In genomic region chr5:32459251-32459881, GRCm38 (mm10) we compare ENCODE assay signal across 8 mouse cellular contexts. TPM values are rescaled to one million over a fixed set of nuclear protein-coding genes. Genes with fewer than 3 reads are reported as not detected.
A peak's percentile ranks its signal among the peaks of the same experiment; 100 is the strongest.
DNase-seq lines count a peak whose midpoint lies in the region; ATAC-seq and TF ChIP-seq lines count a peak whose summit lies in the region.

No protein-coding gene starts in this region.

- no peaks in the 10 kb centered on the region for H3K27me3 ChIP-seq in heart, embryonic 12.5 days (replicated peaks)
- no peaks in the 10 kb centered on the region for H3K27me3 ChIP-seq in thymus, adult 2 months (ENCODE audit: control insufficient read depth, insufficient read depth, low read length)
- no peaks in the 10 kb centered on the region for H3K27me3 ChIP-seq in embryonic facial prominence, embryonic 15.5 days
- no peaks in the 10 kb centered on the region for H3K27me3 ChIP-seq in intestine, embryonic 14.5 days (replicated peaks; ENCODE audit: control insufficient read depth, insufficient read depth, low read length)
- H3K27me3 ChIP-seq in midbrain, embryonic 11.5 days (ENCODE audit: control insufficient read depth, insufficient read depth, low read length): no peaks in the 10 kb centered on the region

- peak overlapping the region; percentile 19 for H3K4me2 ChIP-seq in heart, embryonic 12.5 days
- H3K4me2 ChIP-seq in embryonic facial prominence, embryonic 15.5 days (replicated peaks): peak overlapping the region; percentile 54; the same call in 1 of the 2 replicates
- peak overlapping the region; percentile 58 for H3K4me2 ChIP-seq in intestine, embryonic 14.5 days (ENCODE audit: low read length)
- peak overlapping the region; percentile 65 for H3K4me2 ChIP-seq in midbrain, embryonic 11.5 days

- peak overlapping the region; percentile 94 for H3K4me3 ChIP-seq in heart, embryonic 12.5 days
- H3K4me3 ChIP-seq in thymus, adult 2 months (ENCODE audit: control insufficient read depth, insufficient read depth, low read length): peak overlapping the region; percentile 92
- peak overlapping the region; percentile 59 for H3K4me3 ChIP-seq in embryonic facial prominence, embryonic 15.5 days (replicated peaks)
- H3K4me3 ChIP-seq in intestine, embryonic 14.5 days (ENCODE audit: low read depth, low read length): peak overlapping the region; percentile 95
- H3K4me3 ChIP-seq in midbrain, embryonic 11.5 days (ENCODE audit: low read depth, low read length): peak overlapping the region; percentile 91

- peaks cover 17% of the 10 kb centered on the region for H3K4me1 ChIP-seq in heart, embryonic 12.5 days (replicated peaks)
- 0 out of 2 replicates have a peak, but pooled peaks cover 2% of the 10 kb centered on the region for H3K4me1 ChIP-seq in thymus, adult 2 months (replicated peaks; ENCODE audit: control insufficient read depth, insufficient read depth, low read length)
- H3K4me1 ChIP-seq in embryonic facial prominence, embryonic 15.5 days: peaks cover 9% of the 10 kb centered on the region; the same call in 1 of the 2 replicates
- H3K4me1 ChIP-seq in intestine, embryonic 14.5 days (replicated peaks; ENCODE audit: control insufficient read depth, insufficient read depth, low read length): peaks cover 11% of the 10 kb centered on the region; the same call in 1 of the 2 replicates
- peaks cover 5% of the 10 kb centered on the region for H3K4me1 ChIP-seq in midbrain, embryonic 11.5 days (ENCODE audit: control insufficient read depth, insufficient read depth, low read length)

- peak overlapping the region; percentile 100 for H3K9ac ChIP-seq in heart, embryonic 12.5 days
- H3K9ac ChIP-seq in embryonic facial prominence, embryonic 15.5 days: peak overlapping the region; percentile 96
- H3K9ac ChIP-seq in intestine, embryonic 14.5 days (ENCODE audit: low read length): peak overlapping the region; percentile 99
- H3K9ac ChIP-seq in midbrain, embryonic 11.5 days (ENCODE audit: low read length): peak overlapping the region; percentile 98

- H3K36me3 ChIP-seq in heart, embryonic 12.5 days: no peaks in the 10 kb centered on the region
- no peaks in the 10 kb centered on the region for H3K36me3 ChIP-seq in thymus, adult 2 months (ENCODE audit: control insufficient read depth, insufficient read depth, low read length)
- H3K36me3 ChIP-seq in embryonic facial prominence, embryonic 15.5 days: no peaks in the 10 kb centered on the region
- H3K36me3 ChIP-seq in intestine, embryonic 14.5 days (ENCODE audit: control insufficient read depth, insufficient read depth, low read length): no peaks in the 10 kb centered on the region
- no peaks in the 10 kb centered on the region for H3K36me3 ChIP-seq in midbrain, embryonic 11.5 days (ENCODE audit: control insufficient read depth, insufficient read depth, low read length)

- no peak for TF ChIP-seq POLR2A in thymus, adult 2 months (IDR thresholded peaks at IDR 0.05; ENCODE audit: control insufficient read depth, extremely low read depth, insufficient read depth, low read length, poor library complexity)

- peak; percentile 73 for ATAC-seq in heart, embryonic 12.5 days (ENCODE audit: insufficient number of reproducible peaks, low FRiP score)
- peak; percentile 62 for ATAC-seq in embryonic facial prominence, embryonic 15.5 days (ENCODE audit: insufficient number of reproducible peaks, low FRiP score, low TSS enrichment, low read depth)
- ATAC-seq in intestine, embryonic 14.5 days (replicated peaks; ENCODE audit: low FRiP score, low TSS enrichment, low read depth): peak; percentile 80
- ATAC-seq in midbrain, embryonic 11.5 days (ENCODE audit: low FRiP score): peak; percentile 88

- DNase-seq in heart, postnatal 25 days (ENCODE audit: low spot score): no peak
- peak; percentile 75 for DNase-seq in thymus, adult 2 months
- no peak for DNase-seq in thymus, postnatal 14 days
- peak; percentile 94 for DNase-seq in intestine, embryonic 14.5 days (ENCODE audit: low spot score)
- peak; percentile 95 for DNase-seq in midbrain, embryonic 11.5 days (ENCODE audit: low spot score, missing footprints)
- DNase-seq in T-cell, adult 2 months (ENCODE audit: low spot score): no peak

- WGBS in heart, embryonic 12.5 days: under 1% methylated on average over 44 of the region's 63 CpGs
- under 1% methylated on average over 63 of the region's 63 CpGs for WGBS in thymus, adult 2 months
- under 1% methylated on average over 34 of the region's 63 CpGs for WGBS in embryonic facial prominence, embryonic 15.5 days
- under 1% methylated on average over 42 of the region's 63 CpGs for WGBS in intestine, embryonic 14.5 days
- WGBS in midbrain, embryonic 11.5 days: under 1% methylated on average over 58 of the region's 63 CpGs

- intact Hi-C loops in heart, postnatal 25 days (cut with DNase I): loop anchor here (2.0 kb wide), 1 partner anchor 327 kb away; no protein-coding TSS in a partner anchor

- no peaks in the 10 kb centered on the region for H3K9me3 ChIP-seq in heart, embryonic 12.5 days (replicated peaks)
- H3K9me3 ChIP-seq in embryonic facial prominence, embryonic 15.5 days (replicated peaks): no peaks in the 10 kb centered on the region
- H3K9me3 ChIP-seq in intestine, embryonic 14.5 days (ENCODE audit: control insufficient read depth, low read length): no peaks in the 10 kb centered on the region
- no peaks in the 10 kb centered on the region; the same call in 1 of the 2 replicates for H3K9me3 ChIP-seq in midbrain, embryonic 11.5 days (ENCODE audit: control insufficient read depth, low read length)

- no peak for TF ChIP-seq CTCF in thymus, adult 2 months (IDR thresholded peaks at IDR 0.05; ENCODE audit: borderline replicate concordance, control insufficient read depth, extremely low read depth, insufficient read depth, low read length, poor library complexity)

- peak overlapping the region; percentile 100 for H3K27ac ChIP-seq in heart, embryonic 12.5 days (ENCODE audit: poor library complexity, severe bottlenecking)
- peak overlapping the region; percentile 84 for H3K27ac ChIP-seq in thymus, adult 2 months (ENCODE audit: control insufficient read depth, insufficient read depth, low read length)
- H3K27ac ChIP-seq in embryonic facial prominence, embryonic 15.5 days (replicated peaks): peak overlapping the region; percentile 98
- peak overlapping the region; percentile 99 for H3K27ac ChIP-seq in intestine, embryonic 14.5 days (ENCODE audit: low read depth)
- peak overlapping the region; percentile 99 for H3K27ac ChIP-seq in midbrain, embryonic 11.5 days (ENCODE audit: low read depth, low read length)

RNA-seq across cellular contexts. Expression of gene Ppp1cb, which starts 0.7 kb away (rescaled TPM):
- 283 and 290 TPM in 2 replicates for polyA plus RNA-seq in heart, embryonic 12.5 days (2016; fragmentation: Nextera tagmentation; extraction: Ambion mirVana)
- 100 to 1,000 TPM; 437 to 474 TPM for total RNA-seq in heart, postnatal 25 days (2021)
- 24.5 and 26.4 TPM in 2 replicates for polyA plus RNA-seq in thymus, adult 2 months (2012; rRNA removed)
- 180 and 183 TPM in 2 replicates for polyA plus RNA-seq in embryonic facial prominence, embryonic 15.5 days (2015; fragmentation: Nextera tagmentation; extraction: Ambion mirVana)
- 239 and 264 TPM in 2 replicates for polyA plus RNA-seq in intestine, embryonic 14.5 days (2014; fragmentation: Nextera tagmentation; extraction: Ambion mirVana)
- 247 and 272 TPM in 2 replicates for polyA plus RNA-seq in midbrain, embryonic 11.5 days (2014; fragmentation: Nextera tagmentation; extraction: Ambion mirVana)

Comparison
In these comparisons a context has a peak if more than half of its experiments do, and no peak if none do; other contexts are left out.
1. DNase-seq: peak in thymus, adult 2 months (single experiment), intestine, embryonic 14.5 days (single experiment) and midbrain, embryonic 11.5 days (single experiment); none in heart, postnatal 25 days (single experiment), thymus, postnatal 14 days (single experiment) and T-cell, adult 2 months (single experiment).
2. Peak in every context shown above with its lines, with median percentiles within 50 percentile points of each other: ATAC-seq, H3K27ac ChIP-seq, H3K4me2 ChIP-seq, H3K4me3 ChIP-seq and H3K9ac ChIP-seq.